Mouse (Mus musculus): ENCODE measurements around the gene Ubc.

DNA sequence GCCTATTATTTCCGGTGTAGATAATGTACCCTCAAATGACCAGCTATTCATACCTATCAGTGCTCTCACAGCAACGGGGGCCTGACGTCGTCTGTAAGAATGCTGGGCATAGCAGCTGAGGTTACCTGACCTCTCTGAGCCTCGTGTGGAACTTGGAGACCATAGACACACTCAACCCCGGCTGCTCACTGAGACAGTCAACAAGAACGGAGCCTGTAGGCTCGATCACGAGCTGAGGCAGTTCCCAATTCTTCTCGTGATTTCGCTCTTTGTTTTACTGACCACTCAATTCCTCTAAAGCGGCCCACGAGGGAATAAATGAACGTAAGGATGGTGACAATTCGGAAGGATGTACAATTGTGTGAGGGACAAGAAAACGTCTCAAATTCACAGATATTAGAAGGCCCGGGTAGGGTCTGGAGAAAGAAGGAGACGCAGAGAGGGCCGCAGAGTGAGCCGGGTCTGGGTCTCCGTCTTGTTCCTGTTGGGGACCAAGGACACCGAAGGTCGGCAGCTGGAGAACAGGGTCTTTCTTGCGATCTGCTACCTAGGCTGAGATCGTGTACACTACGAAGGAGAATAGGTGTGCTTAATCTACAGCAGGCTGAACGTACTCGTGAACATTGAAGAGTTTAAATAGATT, 15.0 kb upstream of the Ubc start:
- no peak for TF ChIP-seq CTCF (IDR thresholded peaks at IDR 0.05; ENCODE audit: extremely low read depth, insufficient read length, insufficient replicate concordance, low read depth, low read length)
- TF ChIP-seq POLR2A (IDR thresholded peaks at IDR 0.05; ENCODE audit: low read depth, low read length), result peak; percentile 25; the same call in 1 of the 2 replicates

Measured in small intestine, adult 2 months (tissue).